Mouse (Mus musculus): ENCODE data around the gene Zdhhc18. TPM values are rescaled to one million over a fixed set of nuclear protein-coding genes. Genes with fewer than 3 reads are reported as not detected.

Zdhhc18 gene
- polyA plus RNA-seq, 1 experiment from 2014 or later = 6.4 TPM

DNA sequence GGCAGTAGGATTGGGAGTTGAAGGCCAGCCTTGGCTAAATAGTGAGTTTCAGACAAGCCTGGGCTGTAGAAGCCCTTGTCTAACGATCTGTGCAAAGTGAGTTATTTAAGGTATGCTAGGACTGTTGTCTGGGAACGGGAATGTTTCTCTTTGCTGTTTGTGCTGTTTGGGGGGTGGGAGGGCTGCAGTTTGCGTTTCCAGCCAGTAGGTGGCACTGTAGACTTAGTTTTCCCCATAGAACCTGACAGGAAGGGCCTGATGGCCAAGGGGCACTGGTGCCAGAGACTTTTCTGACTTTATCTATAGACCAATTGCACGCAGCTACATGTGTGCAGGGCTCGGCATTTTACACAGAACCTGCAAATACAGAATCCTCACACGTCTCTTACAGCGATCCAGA lies 57.4 kb downstream of the Zdhhc18 start:
- Histone ChIP-seq H3K27me3 (0 out of 2 replicates have a peak, but pooled peaks cover 8% of the 10 kb centered on the region), H3K4me3 (no peak overlapping the region), H3K9ac (no peak overlapping the region), H3K36me3 (peaks cover 41% of the 10 kb centered on the region), H3K4me1 (no peaks in the 10 kb centered on the region; the same call in 1 of the 2 replicates), H3K9me3 (replicated peaks) (no peaks in the 10 kb centered on the region), H3K4me2 (replicated peaks) (no peak overlapping the region), H3K27ac (no peak overlapping the region)
- no peak for ATAC-seq (ENCODE audit: low FRiP score)
- 34% methylated on average over 7 of the region's 7 CpGs for WGBS

DNA sequence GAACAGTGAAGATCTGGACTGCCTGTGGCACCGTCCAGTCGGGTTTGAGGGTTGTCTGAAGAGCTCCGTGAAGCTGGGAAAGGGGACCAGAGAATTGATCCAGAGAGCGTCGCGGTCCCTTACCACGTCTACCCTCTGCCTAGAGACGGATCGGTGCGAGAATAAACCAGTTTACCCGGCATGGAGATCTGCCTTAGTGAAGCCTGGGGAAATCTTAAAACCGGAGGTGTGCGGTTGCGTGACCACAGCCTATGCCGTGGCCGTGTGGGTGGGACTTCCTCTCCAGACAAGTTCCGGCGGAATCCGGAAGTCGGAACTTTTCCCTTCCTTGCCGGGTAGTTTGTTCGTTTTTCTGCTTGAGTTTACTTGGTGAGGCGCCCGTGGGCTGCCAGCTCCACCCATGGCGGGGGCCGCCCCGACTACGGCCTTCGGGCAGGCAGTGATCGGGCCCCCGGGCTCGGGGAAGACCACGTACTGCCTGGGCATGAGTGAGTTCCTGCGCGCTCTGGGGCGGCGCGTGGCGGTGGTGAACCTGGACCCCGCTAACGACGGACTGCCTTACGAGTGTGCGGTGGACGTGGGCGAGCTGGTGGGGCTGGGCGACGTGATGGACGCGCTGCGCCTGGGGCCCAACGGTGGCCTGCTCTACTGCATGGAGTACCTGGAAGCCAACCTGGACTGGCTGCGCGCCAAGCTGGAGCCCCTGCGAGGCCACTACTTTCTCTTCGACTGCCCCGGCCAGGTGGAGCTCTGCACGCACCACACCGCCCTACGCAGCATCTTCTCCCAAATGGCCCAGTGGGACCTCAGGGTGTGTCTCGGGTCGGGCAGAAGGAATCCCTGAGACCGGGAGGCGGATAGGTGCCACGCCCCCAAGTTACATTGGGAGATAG lies 65.6 kb downstream of the Zdhhc18 start, which contains the start of gene Gpn2:
Gene Gpn2, plus strand, starts transcription at position 304 of the 893 bp plus-strand sequence.
- no peaks in the 10 kb centered on the region for H3K27me3 ChIP-seq
- peak within 1 kb of the TSS; percentile 96 for H3K4me3 ChIP-seq
- peak within 1 kb of the TSS; percentile 100 for H3K4me2 ChIP-seq (replicated peaks)
- H3K36me3 ChIP-seq = peaks cover 51% of the 10 kb centered on the region
- H3K9me3 ChIP-seq (replicated peaks) = no peaks in the 10 kb centered on the region
- ATAC-seq (ENCODE audit: low FRiP score) = peak; percentile 81
- H3K4me1 ChIP-seq = peaks cover 13% of the 10 kb centered on the region
- peak within 1 kb of the TSS; percentile 88 for H3K9ac ChIP-seq
- 3% methylated on average over 65 of the region's 65 CpGs for WGBS
- peak within 1 kb of the TSS; percentile 79 for H3K27ac ChIP-seq

DNA sequence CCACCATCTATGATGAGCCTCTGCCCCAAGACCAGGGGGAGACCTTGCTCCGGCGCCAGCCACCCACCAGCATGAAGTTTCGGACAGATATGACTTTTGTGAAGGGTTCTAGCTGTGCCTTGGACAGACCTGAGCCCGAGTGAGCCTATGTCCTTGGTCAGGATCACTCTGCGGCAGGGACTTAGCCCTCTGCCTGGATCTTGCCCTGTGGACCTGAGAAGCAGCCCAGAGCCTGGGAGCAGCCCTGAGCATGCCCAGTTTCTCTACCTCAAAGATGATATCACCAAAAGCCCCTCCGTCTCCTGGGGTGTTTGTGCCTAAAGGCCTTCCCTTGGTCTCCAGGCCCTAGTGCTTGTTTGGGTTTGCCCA lies 66.3 kb downstream of the Zdhhc18 start:
- no peaks in the 10 kb centered on the region for H3K9me3 ChIP-seq (replicated peaks)
- 64% methylated on average over 6 of the region's 6 CpGs for WGBS
- H3K27me3 ChIP-seq = no peaks in the 10 kb centered on the region
- peak overlapping the region; percentile 100 for H3K4me2 ChIP-seq (replicated peaks)
- ATAC-seq (ENCODE audit: low FRiP score) = 0 out of 2 replicates have a peak, but pooled peaks have one; percentile 19
- peak overlapping the region; percentile 79 for H3K27ac ChIP-seq
- H3K9ac ChIP-seq = peak overlapping the region; percentile 88
- H3K4me3 ChIP-seq = peak overlapping the region; percentile 96
- peaks cover 53% of the 10 kb centered on the region for H3K36me3 ChIP-seq
- peaks cover 13% of the 10 kb centered on the region for H3K4me1 ChIP-seq

DNA sequence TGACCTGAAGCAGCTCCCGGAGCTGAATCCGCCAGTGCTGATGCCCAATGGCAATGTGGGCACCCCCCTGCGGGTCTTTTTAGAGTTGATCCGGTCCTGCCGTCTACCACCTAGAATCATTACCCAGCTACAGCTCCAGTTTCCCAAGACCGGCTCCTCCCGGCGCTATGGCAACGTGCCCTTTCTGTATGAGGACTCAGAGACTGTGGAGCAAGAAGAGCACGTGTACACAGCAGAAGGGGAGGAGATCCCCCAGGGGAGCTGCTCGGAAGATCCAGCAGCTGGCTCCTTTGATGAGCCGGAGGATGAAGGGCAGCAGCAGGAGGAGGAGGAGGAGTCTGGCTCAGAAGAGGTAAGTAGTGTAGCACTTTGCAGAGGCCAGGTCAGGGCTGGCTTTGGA lies 72.0 kb downstream of the Zdhhc18 start:
- Histone ChIP-seq H3K9me3 (replicated peaks) (no peaks in the 10 kb centered on the region), H3K9ac (no peak overlapping the region), H3K36me3 (peaks cover 36% of the 10 kb centered on the region), H3K4me2 (replicated peaks) (no peak overlapping the region), H3K27ac (no peak overlapping the region), H3K27me3 (no peaks in the 10 kb centered on the region), H3K4me3 (no peak overlapping the region), H3K4me1 (peaks cover 12% of the 10 kb centered on the region)
- WGBS = 64% methylated on average over 12 of the region's 12 CpGs
- ATAC-seq (ENCODE audit: low FRiP score) = no peak

DNA sequence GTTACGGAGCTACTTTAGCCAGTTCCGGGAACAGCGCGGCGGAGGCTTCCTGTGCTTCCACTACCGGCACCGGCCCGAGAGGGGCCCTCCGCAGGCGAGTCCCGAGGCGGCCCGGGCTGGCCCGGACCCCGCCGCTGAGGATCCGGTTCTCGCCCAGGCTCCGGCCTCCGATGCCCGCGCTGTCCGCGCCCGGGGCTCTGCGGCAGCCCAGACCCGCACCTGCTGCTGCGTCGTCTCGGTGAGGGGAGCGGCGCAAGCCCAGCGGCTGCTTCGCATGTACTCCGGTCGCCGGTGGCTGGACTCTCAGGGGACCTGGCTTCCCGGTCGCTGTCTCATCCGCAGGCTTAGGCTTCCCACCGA lies 75.1 kb downstream of the Zdhhc18 start:
- peak overlapping the region; percentile 87; the same call in 1 of the 2 replicates for H3K27ac ChIP-seq
- ATAC-seq (ENCODE audit: low FRiP score) = no peak; the same call in none of the 2 replicates
- under 1% methylated on average over 38 of the region's 41 CpGs for WGBS
- H3K4me1 ChIP-seq = peaks cover 12% of the 10 kb centered on the region
- no peaks in the 10 kb centered on the region for H3K27me3 ChIP-seq
- no peaks in the 10 kb centered on the region for H3K9me3 ChIP-seq (replicated peaks)
- peaks cover 21% of the 10 kb centered on the region for H3K36me3 ChIP-seq
- H3K4me2 ChIP-seq (replicated peaks) = peak overlapping the region; percentile 83
- peak overlapping the region; percentile 100 for H3K4me3 ChIP-seq
- peak overlapping the region; percentile 90 for H3K9ac ChIP-seq

DNA sequence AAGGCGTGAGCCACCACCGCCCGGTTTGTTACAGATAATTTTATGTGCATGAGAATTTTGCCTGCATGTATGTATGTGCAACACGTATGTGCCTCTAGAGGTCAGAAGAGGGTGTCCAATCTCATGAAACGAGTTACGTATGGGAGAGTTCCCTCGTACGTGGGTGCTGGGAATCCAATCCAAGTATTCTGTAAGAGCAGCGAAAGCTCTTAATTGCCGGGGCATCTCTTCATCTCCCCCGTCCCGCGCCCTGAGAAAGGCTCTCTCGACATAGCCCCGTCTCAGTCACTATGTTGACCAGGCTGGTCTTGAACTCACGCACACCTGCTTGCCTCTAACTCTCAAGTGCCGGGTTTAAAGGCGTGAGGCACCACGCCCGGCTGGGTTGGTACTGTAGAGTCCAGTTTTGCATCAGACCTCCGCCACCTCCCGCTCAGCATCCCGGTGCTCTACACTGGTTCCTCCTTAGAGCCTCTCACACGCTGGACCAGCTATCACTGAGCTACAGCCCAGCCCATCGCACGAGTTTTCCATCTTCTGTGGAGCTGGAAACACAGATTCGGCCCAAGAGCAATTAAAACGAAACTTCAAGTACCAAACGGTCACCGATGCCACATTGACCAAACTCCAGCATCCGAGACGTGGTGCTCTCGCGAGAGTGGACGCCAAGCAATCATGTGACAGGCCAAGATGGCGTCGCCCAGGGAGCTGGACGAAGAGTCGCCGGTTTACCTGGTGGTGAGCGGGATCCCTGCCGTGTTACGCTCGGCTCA lies 75.7 kb downstream of the Zdhhc18 start, which contains the start of gene Gpatch3:
Gene Gpatch3, plus strand, starts transcription at position 676 of the 773 bp plus-strand sequence.
- Histone ChIP-seq H3K27me3 (no peaks in the 10 kb centered on the region), H3K9ac (peak within 1 kb of the TSS; percentile 90), H3K27ac (peak within 1 kb of the TSS; percentile 87), H3K4me1 (peaks cover 12% of the 10 kb centered on the region), H3K9me3 (replicated peaks) (no peaks in the 10 kb centered on the region), H3K4me2 (replicated peaks) (peak within 1 kb of the TSS; percentile 83), H3K4me3 (peak within 1 kb of the TSS; percentile 100), H3K36me3 (peaks cover 15% of the 10 kb centered on the region)
- peak; percentile 90 for ATAC-seq (ENCODE audit: low FRiP score)
- 7% methylated on average over 44 of the region's 44 CpGs for WGBS

DNA sequence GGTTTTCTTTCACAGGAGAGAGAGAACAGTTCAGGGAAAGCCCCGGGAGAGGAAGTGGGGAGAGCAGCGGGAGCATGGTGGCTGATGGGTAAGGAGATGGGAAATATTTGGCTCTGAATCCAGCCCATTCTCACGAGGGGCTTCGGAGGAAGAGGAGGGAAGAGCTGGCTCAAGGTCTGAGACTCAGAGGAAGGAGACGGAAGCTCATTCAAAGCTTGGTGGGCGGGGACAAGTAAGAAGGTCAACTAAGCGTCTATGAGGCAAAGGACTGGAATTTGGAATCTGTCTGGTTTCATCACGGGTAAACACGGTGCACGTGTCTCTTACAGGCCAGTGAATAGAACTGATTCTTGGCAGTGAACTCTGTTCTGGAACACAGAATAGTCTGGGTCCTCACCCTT lies 79.9 kb downstream of the Zdhhc18 start:
- Histone ChIP-seq H3K9me3 (replicated peaks) (no peaks in the 10 kb centered on the region), H3K27me3 (no peaks in the 10 kb centered on the region), H3K4me3 (no peak overlapping the region), H3K4me2 (replicated peaks) (no peak overlapping the region), H3K9ac (no peak overlapping the region), H3K27ac (no peak overlapping the region), H3K36me3 (no peaks in the 10 kb centered on the region), H3K4me1 (peaks cover 4% of the 10 kb centered on the region; the same call in 1 of the 2 replicates)
- WGBS = 60% methylated on average over 10 of the region's 10 CpGs
- no peak for ATAC-seq (ENCODE audit: low FRiP score)

DNA sequence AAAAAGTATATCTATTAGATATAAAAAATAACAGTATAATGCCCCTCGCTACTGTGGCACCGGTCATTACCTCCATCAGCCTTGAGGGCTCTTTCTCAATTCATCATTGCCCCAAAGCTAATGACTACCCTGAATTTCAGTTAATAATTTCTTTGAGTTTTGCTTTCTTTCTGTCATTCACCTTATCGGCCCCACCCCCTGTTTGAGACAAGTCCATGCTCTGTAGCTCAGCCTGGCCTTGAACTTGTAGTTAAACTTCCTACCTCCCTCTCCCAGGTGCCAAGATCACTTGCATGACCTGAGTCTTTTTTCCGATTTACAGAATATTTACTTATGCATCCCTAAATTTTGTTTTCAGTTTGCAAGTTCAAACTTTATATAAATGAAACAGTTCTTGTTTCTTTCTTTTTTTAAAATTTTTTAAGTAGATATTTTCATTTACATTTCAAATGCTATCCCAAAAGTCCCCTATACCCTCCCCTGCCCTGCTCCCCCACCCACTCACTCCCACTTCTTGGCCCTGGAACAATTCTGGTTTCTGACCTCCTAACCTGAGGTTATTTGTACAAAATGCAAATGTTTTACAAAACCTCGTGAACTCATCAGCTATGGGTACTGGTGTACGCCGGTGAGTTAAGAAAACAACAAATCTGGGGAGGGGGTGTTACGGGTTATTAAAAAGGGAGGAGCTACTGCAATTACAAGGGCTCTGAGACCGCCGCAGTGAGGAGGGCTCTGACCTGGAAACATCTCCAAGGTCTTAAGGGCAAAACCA lies 80.5 kb downstream of the Zdhhc18 start:
- Histone ChIP-seq H3K9me3 (replicated peaks) (no peaks in the 10 kb centered on the region; the same call in 1 of the 2 replicates), H3K9ac (no peak overlapping the region), H3K27ac (no peak overlapping the region), H3K36me3 (no peaks in the 10 kb centered on the region), H3K4me1 (peaks cover 4% of the 10 kb centered on the region; the same call in 1 of the 2 replicates), H3K4me2 (replicated peaks) (no peak overlapping the region), H3K27me3 (no peaks in the 10 kb centered on the region), H3K4me3 (no peak overlapping the region)
- WGBS = 72% methylated on average over 10 of the region's 10 CpGs
- ATAC-seq (ENCODE audit: low FRiP score) = no peak

DNA sequence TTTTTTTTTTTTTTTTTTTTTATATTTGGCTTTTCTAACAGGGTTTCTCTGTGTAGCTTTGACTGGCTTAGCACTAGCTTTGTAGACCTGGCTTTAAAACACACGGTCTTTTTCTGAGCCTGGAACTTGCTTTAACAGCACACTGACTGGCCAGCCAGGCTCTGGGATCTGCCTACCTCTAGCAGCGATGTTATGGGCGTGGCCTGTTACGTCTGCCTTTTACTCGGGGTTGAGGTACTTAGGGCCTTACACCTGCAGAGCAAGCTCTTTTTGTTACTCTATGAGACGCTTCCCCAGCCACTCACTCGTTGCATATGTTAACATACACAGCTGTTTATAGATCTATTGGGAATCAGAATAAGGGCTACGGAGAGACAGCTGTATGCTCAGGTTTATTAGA lies 82.7 kb downstream of the Zdhhc18 start:
- no peak overlapping the region for H3K27ac ChIP-seq
- H3K9me3 ChIP-seq (replicated peaks) = no peaks in the 10 kb centered on the region; the same call in 1 of the 2 replicates
- no peak overlapping the region for H3K4me3 ChIP-seq
- H3K4me1 ChIP-seq = no peaks in the 10 kb centered on the region
- WGBS = 29% methylated on average over 8 of the region's 8 CpGs
- ATAC-seq (ENCODE audit: low FRiP score) = no peak
- no peaks in the 10 kb centered on the region for H3K36me3 ChIP-seq
- H3K27me3 ChIP-seq = no peaks in the 10 kb centered on the region
- H3K9ac ChIP-seq = no peak overlapping the region
- H3K4me2 ChIP-seq (replicated peaks) = no peak overlapping the region

DNA sequence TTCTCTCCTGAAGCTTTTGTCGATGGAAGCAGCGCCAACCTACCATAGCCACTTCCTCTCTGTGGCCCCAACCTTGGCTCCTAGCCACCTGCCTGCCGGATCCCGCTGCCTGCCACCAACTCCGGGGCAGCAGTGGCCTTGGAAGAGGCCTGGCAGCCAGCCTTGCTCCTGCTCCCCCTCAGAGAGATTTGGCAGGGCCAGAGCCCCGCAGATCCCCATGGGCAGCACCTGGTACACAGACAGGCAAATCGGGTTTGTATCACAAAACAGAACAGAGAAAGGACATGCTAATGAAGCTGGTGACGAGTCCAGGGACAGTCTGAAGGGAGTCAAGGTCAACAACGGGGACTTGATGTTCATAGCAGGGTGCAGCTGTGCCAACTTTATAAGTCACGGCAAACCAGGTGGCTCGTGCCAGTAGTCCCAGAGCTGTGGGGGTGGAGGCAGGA lies 86.8 kb downstream of the Zdhhc18 start:
- no peak overlapping the region for H3K9ac ChIP-seq
- H3K27ac ChIP-seq = no peak overlapping the region
- no peaks in the 10 kb centered on the region; the same call in 1 of the 2 replicates for H3K9me3 ChIP-seq (replicated peaks)
- 78% methylated on average over 11 of the region's 11 CpGs for WGBS
- H3K4me2 ChIP-seq (replicated peaks) = no peak overlapping the region
- no peak for ATAC-seq (ENCODE audit: low FRiP score)
- no peaks in the 10 kb centered on the region for H3K4me1 ChIP-seq
- no peaks in the 10 kb centered on the region for H3K36me3 ChIP-seq
- no peak overlapping the region for H3K4me3 ChIP-seq
- H3K27me3 ChIP-seq = no peaks in the 10 kb centered on the region

DNA sequence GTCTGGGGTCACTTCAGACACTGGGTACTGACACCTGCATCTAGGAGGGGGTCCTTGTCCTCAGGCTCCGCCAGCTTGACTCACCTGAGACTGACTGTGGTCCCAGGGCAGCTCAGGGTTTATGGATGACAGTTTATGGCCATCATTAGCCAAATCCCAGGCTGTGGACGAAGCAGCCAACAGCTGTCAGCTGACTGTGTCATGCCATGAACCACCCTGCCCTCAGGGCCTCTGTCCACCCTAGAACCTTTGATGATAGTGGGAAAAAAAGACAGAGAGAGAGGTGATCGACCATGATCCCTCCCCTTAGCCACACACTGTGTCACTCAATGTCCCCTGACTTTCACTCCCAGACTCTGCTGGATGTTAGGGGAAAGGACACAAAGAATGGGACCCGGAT lies 88.3 kb downstream of the Zdhhc18 start:
- Histone ChIP-seq H3K4me2 (replicated peaks) (no peak overlapping the region), H3K36me3 (no peaks in the 10 kb centered on the region), H3K9ac (no peak overlapping the region), H3K4me3 (no peak overlapping the region), H3K4me1 (no peaks in the 10 kb centered on the region), H3K9me3 (replicated peaks) (no peaks in the 10 kb centered on the region; the same call in 1 of the 2 replicates), H3K27me3 (no peaks in the 10 kb centered on the region), H3K27ac (no peak overlapping the region)
- 73% methylated on average over 4 of the region's 4 CpGs for WGBS
- no peak for ATAC-seq (ENCODE audit: low FRiP score)

All from hindbrain, embryonic 12.5 days (tissue).